Mouse (Mus musculus) heart, adult 10 weeks (tissue): ENCODE data around the gene Nsdhl. TPM values are rescaled to one million over a fixed set of nuclear protein-coding genes. Genes with fewer than 3 reads are reported as not detected.

Experiments
- polyA plus RNA-seq: library from polyadenylated mRNA; stranded (reverse); fragments of 350-450 nt; fragmentation: Illumina TruSeq; extraction: RNeasy Lipid Tissue Mini Kit (QIAGEN cat#74804); gene quantifications from one replicate; pipeline ENCODE4 v1.2.3, GENCODE M21; 2014; ENCODE audit warnings: low read depth, low replicate concordance

The Nsdhl gene
- polyA plus RNA-seq: 6.7 TPM

GRCm38 (mm10) chrX:72917884-72918681 is at the start of gene Nsdhl, which contains the start of gene Cetn2:
Gene Nsdhl (plus strand): TSS chrX:72918557.
Gene Cetn2 (minus strand): TSS chrX:72918411.

GRCm38 (mm10) chrX:72986841-72987519 is 68.6 kb downstream of the Nsdhl start, which contains the start of gene Zfp185:
Gene Zfp185 (plus strand): TSS chrX:72987339.

Other genes with a start within 250 kb of the Nsdhl start
- gene Gabrq, start 93.4 kb upstream of the Nsdhl start, polyA plus RNA-seq: 0.31 TPM
- gene Cetn2, start 146 bp upstream of the Nsdhl start, polyA plus RNA-seq: 36.7 TPM
- 2.2 TPM for gene Zfp185, start 68.8 kb downstream of the Nsdhl start, polyA plus RNA-seq
- gene Pnma5, start 118.5 kb downstream of the Nsdhl start, polyA plus RNA-seq: not detected
- not detected for gene Pnma3, start 146.2 kb downstream of the Nsdhl start, polyA plus RNA-seq
- not detected for gene Xlr4a, start 163.9 kb downstream of the Nsdhl start, polyA plus RNA-seq
- 0.71 TPM for gene Xlr3a, start 178.5 kb downstream of the Nsdhl start, polyA plus RNA-seq
- not detected for gene Gm14685, start 198.5 kb downstream of the Nsdhl start, polyA plus RNA-seq
- not detected for gene Xlr5b, start 230.2 kb downstream of the Nsdhl start, polyA plus RNA-seq
- gene DXBay18, start 230.9 kb downstream of the Nsdhl start, polyA plus RNA-seq: not detected